Mouse (Mus musculus) midbrain, embryonic 11.5 days (tissue): ENCODE measurements around the gene Snx4. TPM values are rescaled to one million over a fixed set of nuclear protein-coding genes. Genes with fewer than 3 reads are reported as not detected.

Experiments
- ATAC-seq: fragments of 200-750 bp; cut with Nextera tagmentation; 2 replicates; pipeline ENCODE4 v1.8.0; 2017; ENCODE audit warnings: moderate TSS enrichment, moderate library complexity; ENCODE audit not compliant: low FRiP score
- DNase-seq: peaks from one replicate; pipeline ENCODE4 v3.0.0; 2015; ENCODE audit warnings: low spot score; ENCODE audit errors: missing footprints
- H3K27ac ChIP-seq: fragments of 300-500 bp; sonication (generic); 2 replicates; pipeline ENCODE4 v1.5.1; 2014; ENCODE audit warnings: low read depth, low read length
- H3K27me3 ChIP-seq: fragments of 300-500 bp; sonication (generic); 2 replicates; pipeline ENCODE4 v1.6.1; 2014; ENCODE audit warnings: mild to moderate bottlenecking, low read length, moderate library complexity, mixed read lengths; ENCODE audit not compliant: control insufficient read depth, insufficient read depth
- H3K36me3 ChIP-seq: fragments of 300-500 bp; sonication (generic); 2 replicates; pipeline ENCODE4 v1.6.1; 2014; ENCODE audit warnings: mild to moderate bottlenecking, low read length, moderate library complexity, mixed read lengths; ENCODE audit not compliant: control insufficient read depth, insufficient read depth
- H3K4me1 ChIP-seq: fragments of 300-500 bp; sonication (generic); 2 replicates; pipeline ENCODE4 v1.6.1; 2014; ENCODE audit warnings: low read length; ENCODE audit not compliant: control insufficient read depth, insufficient read depth
- H3K4me2 ChIP-seq: fragments of 300-500 bp; sonication (generic); 2 replicates; pipeline ENCODE4 v1.6.1; 2014; ENCODE audit warnings: mild to moderate bottlenecking, moderate library complexity
- H3K4me3 ChIP-seq: fragments of 300-500 bp; sonication (generic); 2 replicates; pipeline ENCODE4 v1.5.1; 2014; ENCODE audit warnings: low read depth, low read length
- H3K9ac ChIP-seq: fragments of 300-500 bp; sonication (generic); 2 replicates; pipeline ENCODE4 v1.6.1; 2014; ENCODE audit warnings: low read length
- H3K9me3 ChIP-seq: fragments of 300-500 bp; sonication (generic); 2 replicates; pipeline ENCODE4 v1.6.1; 2016; ENCODE audit warnings: low read length; ENCODE audit not compliant: control insufficient read depth
- WGBS: fragments of 180-500 bp; shearing (Covaris S2); extraction: QIAGEN DNeasy Blood & Tissue Kit; methylation state at CpG from one replicate; pipeline ENCODE4 v1.1.7; 2014; 5-methylcytosine and 5-hydroxymethylcytosine counted together
- polyA plus RNA-seq: library from polyadenylated mRNA; unstranded; fragments of >200 nt; fragmentation: Nextera tagmentation; extraction: Ambion mirVana; gene quantifications from 2 replicates; pipeline ENCODE4 v1.2.1, GENCODE M21; 2014

The Snx4 gene
- polyA plus RNA-seq, 1 experiment from 2014 or later: 86.9 TPM

- no peaks in the 10 kb centered on the region for H3K36me3 ChIP-seq
- H3K4me1 ChIP-seq: no peaks in the 10 kb centered on the region
- no peak overlapping the region for H3K4me3 ChIP-seq
- WGBS: 52% methylated on average over 5 of the region's 5 CpGs
- no peak for DNase-seq
- no peak overlapping the region for H3K4me2 ChIP-seq
- H3K27ac ChIP-seq: no peak overlapping the region
- no peaks in the 10 kb centered on the region for H3K9me3 ChIP-seq
- no peak for ATAC-seq
- no peaks in the 10 kb centered on the region for H3K27me3 ChIP-seq
- H3K9ac ChIP-seq: no peak overlapping the region
Measured at GRCm38 (mm10) chr16:33343106-33343505, 91.9 kb downstream of the Snx4 start.

- no peaks in the 10 kb centered on the region for H3K9me3 ChIP-seq
- H3K4me3 ChIP-seq: no peak overlapping the region
- no peak for ATAC-seq
- H3K27me3 ChIP-seq: no peaks in the 10 kb centered on the region
- H3K4me2 ChIP-seq: no peak overlapping the region
- WGBS: 91% methylated on average over 7 of the region's 7 CpGs
- no peak for DNase-seq
- no peak overlapping the region for H3K9ac ChIP-seq
- H3K36me3 ChIP-seq: no peaks in the 10 kb centered on the region
- no peaks in the 10 kb centered on the region for H3K4me1 ChIP-seq
- H3K27ac ChIP-seq: no peak overlapping the region
Measured at GRCm38 (mm10) chr16:33343601-33344000, 92.4 kb downstream of the Snx4 start.

- DNase-seq (no peak), ATAC-seq (no peak)
- no peaks in the 10 kb centered on the region for H3K9me3 ChIP-seq
- H3K36me3 ChIP-seq: no peaks in the 10 kb centered on the region
- H3K4me2 ChIP-seq: no peak overlapping the region
- H3K4me1 ChIP-seq: no peaks in the 10 kb centered on the region
- 60% methylated on average over 9 of the region's 9 CpGs for WGBS
- H3K27me3 ChIP-seq: no peaks in the 10 kb centered on the region
- no peak overlapping the region for H3K9ac ChIP-seq
- H3K4me3 ChIP-seq: no peak overlapping the region
- H3K27ac ChIP-seq: no peak overlapping the region
Measured at GRCm38 (mm10) chr16:33344379-33344778, 93.1 kb downstream of the Snx4 start.

GRCm38 (mm10) chr16:33344875-33345274, 93.6 kb downstream of the Snx4 start:
- Histone ChIP-seq H3K36me3 (no peaks in the 10 kb centered on the region), H3K4me3 (no peak overlapping the region), H3K27ac (no peak overlapping the region), H3K4me1 (no peaks in the 10 kb centered on the region), H3K27me3 (no peaks in the 10 kb centered on the region), H3K4me2 (no peak overlapping the region), H3K9me3 (no peaks in the 10 kb centered on the region), H3K9ac (no peak overlapping the region)
- ATAC-seq (no peak), DNase-seq (no peak)
- 82% methylated on average over 4 of the region's 4 CpGs for WGBS

GRCm38 (mm10) chr16:33346376-33346775, 95.1 kb downstream of the Snx4 start:
- Histone ChIP-seq H3K9me3 (no peaks in the 10 kb centered on the region), H3K4me2 (no peak overlapping the region), H3K36me3 (no peaks in the 10 kb centered on the region), H3K27me3 (no peaks in the 10 kb centered on the region), H3K9ac (no peak overlapping the region), H3K4me1 (no peaks in the 10 kb centered on the region), H3K27ac (no peak overlapping the region), H3K4me3 (no peak overlapping the region)
- WGBS: 70% methylated on average over 3 of the region's 3 CpGs
- no peak for DNase-seq
- no peak for ATAC-seq

- ATAC-seq: no peak
Measured at GRCm38 (mm10) chr16:33347134-33347533, 95.9 kb downstream of the Snx4 start.

More at GRCm38 (mm10) chr16:33347134-33347533, 95.9 kb downstream of the Snx4 start:
- 68% methylated on average over 5 of the region's 5 CpGs for WGBS
- Histone ChIP-seq H3K4me2 (no peak overlapping the region), H3K9me3 (no peaks in the 10 kb centered on the region), H3K27me3 (no peaks in the 10 kb centered on the region), H3K27ac (no peak overlapping the region), H3K4me1 (no peaks in the 10 kb centered on the region), H3K36me3 (no peaks in the 10 kb centered on the region), H3K4me3 (no peak overlapping the region), H3K9ac (no peak overlapping the region)
- no peak for DNase-seq

Other genes with a start within 250 kb of the Snx4 start
- 5.7 and 6.5 TPM in 2 replicates for gene Iqcg, start 195.2 kb upstream of the Snx4 start, polyA plus RNA-seq
- gene Rpl35a, start 195.0 kb upstream of the Snx4 start, polyA plus RNA-seq: 809 and 861 TPM in 2 replicates
- 2.7 and 3.3 TPM in 2 replicates for gene Lmln, start 188.9 kb upstream of the Snx4 start, polyA plus RNA-seq
- gene Osbpl11, start 66.4 kb upstream of the Snx4 start, polyA plus RNA-seq: 24.5 and 25.2 TPM in 2 replicates
- gene Zfp148, start 129.4 kb downstream of the Snx4 start, polyA plus RNA-seq: 49.1 and 53.8 TPM in 2 replicates